ENCODE assay signal across 32 mouse cellular contexts in genomic region chr1:151409827-151410226, GRCm38 (mm10). TPM values are rescaled to one million over a fixed set of nuclear protein-coding genes. Genes with fewer than 3 reads are reported as not detected.
DNase-seq lines count a peak whose midpoint lies in the region; ATAC-seq lines count a peak whose summit lies in the region.
"Had no signal": no experiment of that assay in that cellular context is flagged by ENCODE, and none has a peak within 500 bp of the region (broad histone marks: within the 10 kb centered on the region; RNA-seq: fewer than 3 reads in every experiment).

No protein-coding gene starts in this region.

- no peak overlapping the region for H3K9ac ChIP-seq in embryonic facial prominence, embryonic 12.5 days
- H3K9ac ChIP-seq in limb, embryonic 12.5 days (replicated peaks) = no peak overlapping the region
- H3K9ac ChIP-seq in embryonic facial prominence, embryonic 15.5 days = no peak overlapping the region
- H3K9ac ChIP-seq: forebrain, postnatal 0 days; heart, embryonic 15.5 days; hindbrain, embryonic 13.5 days; intestine, embryonic 15.5 days had no signal

- 0 out of 2 replicates have a peak overlapping the region, but pooled peaks have one; percentile 11 for H3K27ac ChIP-seq in embryonic facial prominence, embryonic 12.5 days
- no peak overlapping the region for H3K27ac ChIP-seq in embryonic facial prominence, embryonic 10.5 days (replicated peaks)
- 0 out of 2 replicates have a peak overlapping the region, but pooled peaks have one; percentile 23 for H3K27ac ChIP-seq in limb, embryonic 12.5 days
- no peak overlapping the region for H3K27ac ChIP-seq in limb, embryonic 10.5 days
- H3K27ac ChIP-seq in embryonic facial prominence, embryonic 15.5 days (replicated peaks) = peak overlapping the region; percentile 68
- H3K27ac ChIP-seq: heart, adult 2 months; heart, embryonic 15.5 days; hindbrain, embryonic 10.5 days; hindbrain, embryonic 13.5 days; intestine, embryonic 15.5 days had no signal

- no peaks in the 10 kb centered on the region for H3K9me3 ChIP-seq in embryonic facial prominence, embryonic 12.5 days
- no peaks in the 10 kb centered on the region for H3K9me3 ChIP-seq in embryonic facial prominence, embryonic 10.5 days
- no peaks in the 10 kb centered on the region for H3K9me3 ChIP-seq in limb, embryonic 12.5 days
- no peaks in the 10 kb centered on the region for H3K9me3 ChIP-seq in limb, embryonic 10.5 days (replicated peaks)
- no peaks in the 10 kb centered on the region for H3K9me3 ChIP-seq in embryonic facial prominence, embryonic 15.5 days (replicated peaks)
- H3K9me3 ChIP-seq: G1E; heart, embryonic 15.5 days; hindbrain, embryonic 10.5 days; hindbrain, embryonic 13.5 days; intestine, embryonic 15.5 days had no signal

- no peak overlapping the region for H3K4me2 ChIP-seq in embryonic facial prominence, embryonic 12.5 days (replicated peaks)
- no peak overlapping the region for H3K4me2 ChIP-seq in limb, embryonic 12.5 days
- no peak overlapping the region for H3K4me2 ChIP-seq in embryonic facial prominence, embryonic 15.5 days (replicated peaks)
- H3K4me2 ChIP-seq: heart, embryonic 11.5 days; heart, embryonic 15.5 days; hindbrain, embryonic 13.5 days; intestine, embryonic 15.5 days had no signal

- no peaks in the 10 kb centered on the region for H3K27me3 ChIP-seq in embryonic facial prominence, embryonic 12.5 days
- no peaks in the 10 kb centered on the region for H3K27me3 ChIP-seq in embryonic facial prominence, embryonic 10.5 days (replicated peaks; ENCODE audit: low read depth, poor library complexity, severe bottlenecking)
- no peaks in the 10 kb centered on the region for H3K27me3 ChIP-seq in limb, embryonic 12.5 days
- no peaks in the 10 kb centered on the region for H3K27me3 ChIP-seq in limb, embryonic 10.5 days (ENCODE audit: low read depth, poor library complexity, severe bottlenecking)
- no peaks in the 10 kb centered on the region for H3K27me3 ChIP-seq in embryonic facial prominence, embryonic 15.5 days
- H3K27me3 ChIP-seq: CH12.LX; heart, embryonic 15.5 days; hindbrain, embryonic 13.5 days; intestine, embryonic 15.5 days had no signal

- no peak overlapping the region for H3K4me3 ChIP-seq in embryonic facial prominence, embryonic 12.5 days
- H3K4me3 ChIP-seq in embryonic facial prominence, embryonic 10.5 days = no peak overlapping the region
- no peak overlapping the region for H3K4me3 ChIP-seq in limb, embryonic 12.5 days (replicated peaks)
- H3K4me3 ChIP-seq in limb, embryonic 10.5 days = no peak overlapping the region
- no peak overlapping the region for H3K4me3 ChIP-seq in embryonic facial prominence, embryonic 15.5 days (replicated peaks)
- H3K4me3 ChIP-seq: heart, adult 2 months; heart, embryonic 15.5 days; hindbrain, embryonic 10.5 days; hindbrain, embryonic 13.5 days; intestine, embryonic 15.5 days had no signal

- H3K4me1 ChIP-seq in embryonic facial prominence, embryonic 12.5 days = no peaks in the 10 kb centered on the region
- H3K4me1 ChIP-seq in embryonic facial prominence, embryonic 10.5 days = no peaks in the 10 kb centered on the region
- H3K4me1 ChIP-seq in limb, embryonic 12.5 days (replicated peaks) = no peaks in the 10 kb centered on the region; the same call in 1 of the 2 replicates
- no peaks in the 10 kb centered on the region for H3K4me1 ChIP-seq in limb, embryonic 10.5 days
- H3K4me1 ChIP-seq in embryonic facial prominence, embryonic 15.5 days = 0 out of 2 replicates have a peak, but pooled peaks cover 4% of the 10 kb centered on the region
- H3K4me1 ChIP-seq: heart, embryonic 15.5 days; hindbrain, embryonic 10.5 days; hindbrain, embryonic 13.5 days; intestine, embryonic 15.5 days had no signal

- H3K36me3 ChIP-seq in embryonic facial prominence, embryonic 12.5 days = 0 out of 2 replicates have a peak, but pooled peaks cover 9% of the 10 kb centered on the region
- peaks cover 69% of the 10 kb centered on the region for H3K36me3 ChIP-seq in embryonic facial prominence, embryonic 10.5 days (replicated peaks)
- peaks cover 42% of the 10 kb centered on the region for H3K36me3 ChIP-seq in limb, embryonic 12.5 days
- H3K36me3 ChIP-seq in limb, embryonic 10.5 days = peaks cover 68% of the 10 kb centered on the region
- H3K36me3 ChIP-seq in embryonic facial prominence, embryonic 15.5 days = peaks cover 26% of the 10 kb centered on the region; the same call in 1 of the 2 replicates

- WGBS in embryonic facial prominence, embryonic 12.5 days = 69% methylated on average over 3 of the region's 3 CpGs
- 88% methylated on average over 3 of the region's 3 CpGs for WGBS in embryonic facial prominence, embryonic 10.5 days
- WGBS in limb, embryonic 12.5 days = 68% methylated on average over 3 of the region's 3 CpGs
- 82% methylated on average over 3 of the region's 3 CpGs for WGBS in limb, embryonic 10.5 days
- WGBS in embryonic facial prominence, embryonic 15.5 days = 32% methylated on average over 3 of the region's 3 CpGs

- DNase-seq in embryonic facial prominence, embryonic 10.5 days (ENCODE audit: low spot score) = no peak
- no peak for DNase-seq in limb, embryonic 10.5 days (ENCODE audit: low spot score)
- no peak for DNase-seq in right cerebral cortex, adult 18-20 months
- no peak for DNase-seq in left cerebral cortex, adult 11 months (ENCODE audit: low spot score)
- DNase-seq: adrenal gland, adult 8-10 months; adrenal gland, postnatal 36 days; cerebellum, adult 11 months; cerebellum, adult 2 months; cerebellum, adult 9-11 months; cerebellum, postnatal 25 days; embryo, embryonic 11 days; forebrain, postnatal 0 days; gastrocnemius, postnatal 10 days; gastrocnemius, postnatal 36 days; heart, adult 2 months; heart, postnatal 10 days; heart, postnatal 36 days; kidney, adult 11 months had no signal

- no peak for ATAC-seq in embryonic facial prominence, embryonic 12.5 days (ENCODE audit: insufficient number of reproducible peaks, insufficient read depth, low FRiP score, low TSS enrichment)
- ATAC-seq in limb, embryonic 12.5 days (ENCODE audit: insufficient number of reproducible peaks, insufficient read depth, low FRiP score, low TSS enrichment, low read depth) = no peak
- no peak; the same call in 1 of the 2 replicates for ATAC-seq in embryonic facial prominence, embryonic 15.5 days (ENCODE audit: insufficient number of reproducible peaks, low FRiP score, low TSS enrichment, low read depth)
- ATAC-seq in CD4-positive, CD25-positive, alpha-beta regulatory T cell, adult 4 months = no peak
- ATAC-seq: activated CD4-positive, CD25-positive, alpha-beta regulatory T cell, adult 4 months; forebrain, embryonic 14.5 days; forebrain, postnatal 0 days; hindbrain, embryonic 16.5 days; intestine, embryonic 15.5 days had no signal

RNA-seq across cellular contexts. Expression of gene Swt1, which starts 18.4 kb away (rescaled TPM):
- polyA plus RNA-seq in embryonic facial prominence, embryonic 12.5 days (2016; fragmentation: Nextera tagmentation; extraction: Ambion mirVana) = 24.8 and 30.6 TPM in 2 replicates
- polyA plus RNA-seq in embryonic facial prominence, embryonic 10.5 days (2016; fragmentation: Nextera tagmentation; extraction: Ambion mirVana) = 19.8 and 21.1 TPM in 2 replicates
- polyA plus RNA-seq in limb, embryonic 12.5 days (2016; fragmentation: Nextera tagmentation; extraction: Ambion mirVana) = 29.7 and 30.7 TPM in 2 replicates
- polyA plus RNA-seq in limb, embryonic 10.5 days (2016; fragmentation: Nextera tagmentation; extraction: Ambion mirVana) = 18.3 and 19.1 TPM in 2 replicates
- polyA plus RNA-seq in embryonic facial prominence, embryonic 15.5 days (2015; fragmentation: Nextera tagmentation; extraction: Ambion mirVana) = 24.2 and 26.7 TPM in 2 replicates
- 10 to 100 TPM; 41.5 to 57.0 TPM for polyA plus RNA-seq in CD4-positive, CD25-positive, alpha-beta regulatory T cell, adult 4 months (2017; shearing (Covaris generic))

RNA-seq across cellular contexts. Expression of gene Trmt1l, which starts 18.5 kb away (rescaled TPM):
- polyA plus RNA-seq in embryonic facial prominence, embryonic 12.5 days (2016; fragmentation: Nextera tagmentation; extraction: Ambion mirVana) = 54.8 and 55.7 TPM in 2 replicates
- 49.8 and 50.6 TPM in 2 replicates for polyA plus RNA-seq in embryonic facial prominence, embryonic 10.5 days (2016; fragmentation: Nextera tagmentation; extraction: Ambion mirVana)
- 53.4 and 60.3 TPM in 2 replicates for polyA plus RNA-seq in limb, embryonic 12.5 days (2016; fragmentation: Nextera tagmentation; extraction: Ambion mirVana)
- polyA plus RNA-seq in limb, embryonic 10.5 days (2016; fragmentation: Nextera tagmentation; extraction: Ambion mirVana) = 45.2 and 50.7 TPM in 2 replicates
- 44.9 and 48.2 TPM in 2 replicates for polyA plus RNA-seq in embryonic facial prominence, embryonic 15.5 days (2015; fragmentation: Nextera tagmentation; extraction: Ambion mirVana)
- 10 to 100 TPM; 35.7 to 46.8 TPM for polyA plus RNA-seq in CD4-positive, CD25-positive, alpha-beta regulatory T cell, adult 4 months (2017; shearing (Covaris generic))

Comparison
In these comparisons a context has a peak if more than half of its experiments do, and no peak if none do; other contexts are left out.
1. H3K27ac ChIP-seq: peak in embryonic facial prominence, embryonic 12.5 days (single experiment), limb, embryonic 12.5 days (single experiment) and embryonic facial prominence, embryonic 15.5 days (single experiment); none in embryonic facial prominence, embryonic 10.5 days (single experiment) and limb, embryonic 10.5 days (single experiment).